Mouse (Mus musculus) ES-E14 (cell line): ENCODE results near the gene Dtd2. TPM values are rescaled to one million over a fixed set of nuclear protein-coding genes. Genes with fewer than 3 reads are reported as not detected.

Experiments used
- DNase-seq: peaks from one replicate; pipeline ENCODE4 v3.0.0-alpha.2; 2013; ENCODE audit warnings: low read depth, low spot score
- H3K27ac ChIP-seq: 2 replicates; pipeline ENCODE4 v1.5.1; 2012; ENCODE audit warnings: low read depth, mild to moderate bottlenecking, low read length, moderate library complexity, mixed read lengths; ENCODE audit not compliant: poor library complexity, insufficient read depth, severe bottlenecking
- H3K36me3 ChIP-seq: 2 replicates; pipeline ENCODE4 v1.6.1; 2012; ENCODE audit warnings: mild to moderate bottlenecking, low read length, moderate library complexity, mixed read lengths; ENCODE audit not compliant: control insufficient read depth, poor library complexity, insufficient read depth, severe bottlenecking
- H3K4me1 ChIP-seq, 2 experiments: fragments of 150-350 bp in 1 of 2; sonication (generic) in 1 of 2; 2 replicates each; pipeline ENCODE4 v1.6.1; 2012; ENCODE audit warnings: low read length in 2 of 2, mild to moderate bottlenecking in 1 of 2, mixed read lengths in 1 of 2; ENCODE audit not compliant: control insufficient read depth in 2 of 2, insufficient read depth in 2 of 2, poor library complexity in 1 of 2
- H3K4me3 ChIP-seq, 2 experiments: fragments of 150-350 bp in 1 of 2; sonication (generic) in 1 of 2; 2 replicates each; pipeline ENCODE4 v1.5.1; 2012; ENCODE audit warnings: low read length in 2 of 2, low read depth in 1 of 2, mild to moderate bottlenecking in 1 of 2, mixed read lengths in 1 of 2; ENCODE audit not compliant: insufficient read depth in 1 of 2, poor library complexity in 1 of 2, severe bottlenecking in 1 of 2
- H3K9ac ChIP-seq: 2 replicates; pipeline ENCODE4 v1.6.1; 2012; ENCODE audit warnings: low read depth, mild to moderate bottlenecking, low read length, mixed read lengths; ENCODE audit not compliant: poor library complexity, insufficient read depth, severe bottlenecking
- H3K9me3 ChIP-seq: fragments of 150-350 bp; sonication (generic); 2 replicates; pipeline ENCODE4 v1.6.1; 2012; ENCODE audit warnings: low read depth, mild to moderate bottlenecking, low read length; ENCODE audit not compliant: control insufficient read depth, insufficient read depth
- CHD2 ChIP-seq: IDR thresholded peaks from 2 replicates; pipeline ENCODE4 v1.6.1; 2014; ENCODE audit warnings: mild to moderate bottlenecking, low read depth, low read length, inconsistent platforms
- HCFC1 ChIP-seq: IDR thresholded peaks from 2 replicates; pipeline ENCODE4 v1.6.1; 2012; ENCODE audit warnings: low read length, inconsistent platforms, borderline replicate concordance; ENCODE audit not compliant: insufficient read depth
- MAFK ChIP-seq: IDR thresholded peaks from 2 replicates; pipeline ENCODE4 v1.6.1; 2014; ENCODE audit warnings: mild to moderate bottlenecking, low read depth, low read length, inconsistent platforms; ENCODE audit not compliant: insufficient read depth
- ZC3H11A ChIP-seq: IDR thresholded peaks from 2 replicates; pipeline ENCODE4 v1.6.1; 2012; ENCODE audit warnings: low read depth, mild to moderate bottlenecking, inconsistent platforms, low read length, borderline replicate concordance
- ZNF384 ChIP-seq: IDR thresholded peaks from 2 replicates; pipeline ENCODE4 v1.6.1; 2012; ENCODE audit warnings: low read depth, low read length, inconsistent platforms
- in situ Hi-C, 2 experiments: fragments of 600-800 bp; cut with MboI; formaldehyde crosslinking; loops; one replicate each; pipeline ENCODE4 v1.15.1; 2025; ENCODE audit warnings: low sequenced_read_pairs in 2 of 2, inconsistent platforms in 1 of 2; ENCODE audit not compliant: unreplicated experiment in 2 of 2
- total RNA-seq: library from RNA; depleted of rRNA; stranded (reverse); fragments of 300-350 nt; gene quantifications from 2 replicates; pipeline ENCODE4 v1.2.3, GENCODE M21; 2012; rRNA removed

Gene Dtd2
- 11.9 and 12.6 TPM in 2 replicates for total RNA-seq

DNA sequence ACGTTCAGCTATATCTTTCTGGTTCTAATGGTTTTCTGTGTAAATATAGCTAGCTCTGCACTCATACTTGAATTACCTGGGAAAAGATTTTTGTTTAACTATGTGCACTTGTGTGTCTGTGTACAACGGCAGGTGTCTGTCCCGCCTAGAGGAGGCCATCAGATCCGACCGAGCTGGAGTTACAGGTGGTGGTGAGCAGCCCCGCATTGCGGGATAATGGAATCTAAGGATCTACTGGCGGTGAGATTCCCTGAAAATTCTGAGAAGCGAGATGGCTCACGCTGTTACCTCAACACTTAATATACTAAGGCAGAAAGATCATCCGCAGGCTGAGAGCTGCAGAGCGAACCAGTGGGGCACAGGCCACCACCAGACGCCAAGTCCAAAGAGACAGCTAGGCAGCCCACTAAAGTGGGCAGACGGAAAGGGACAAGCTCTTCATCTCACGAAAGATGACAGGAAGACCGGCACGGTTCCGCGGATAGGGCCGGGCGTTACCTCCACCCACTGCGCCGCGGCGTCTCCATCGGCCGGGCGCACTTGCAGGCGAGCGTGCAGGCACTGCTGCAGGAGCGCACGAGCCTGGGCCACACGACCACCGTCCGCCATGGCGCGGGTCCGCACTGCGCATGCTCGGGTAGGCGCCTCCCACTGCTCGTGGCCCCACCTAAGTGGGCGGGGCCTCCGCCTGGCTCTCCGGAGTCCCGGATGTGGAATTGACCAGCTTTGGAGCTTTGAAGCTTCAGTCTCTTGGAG is at the start of gene Dtd2:
Gene Dtd2 (minus strand): TSS at position 625 of the 756 bp plus-strand sequence.
- Histone ChIP-seq H3K4me1 (0 out of 4 replicates have a peak, but pooled peaks cover 0 to 4% of the 10 kb centered on the region in 2 experiments), H3K4me3 (peak within 1 kb of the TSS; percentile 86 to 97), H3K27ac (peak within 1 kb of the TSS; percentile 47; the same call in 1 of the 2 replicates), H3K9ac (peak within 1 kb of the TSS; percentile 97), H3K9me3 (no peaks in the 10 kb centered on the region), H3K36me3 (peaks cover 3% of the 10 kb centered on the region; the same call in 1 of the 2 replicates)
- in situ Hi-C loops = no loop called here
- TF ChIP-seq HCFC1 = peak; percentile 25; the same call in 1 of the 2 replicates
- no peak for TF ChIP-seq CHD2
- DNase-seq = peak; percentile 76

- no peaks in the 10 kb centered on the region for H3K36me3 ChIP-seq
- in situ Hi-C loops = loop anchor here (25.0 kb wide), 2 partner anchors 588 to 813 kb away; no protein-coding TSS in a partner anchor
- H3K27ac ChIP-seq = no peak overlapping the region
- no peaks in the 10 kb centered on the region for H3K9me3 ChIP-seq
- no peak overlapping the region for H3K9ac ChIP-seq
- TF ChIP-seq HCFC1 = no peak
- TF ChIP-seq ZNF384 = no peak
- no peak for TF ChIP-seq ZC3H11A
- no peak for TF ChIP-seq MAFK
- no peak for TF ChIP-seq CHD2
- DNase-seq = no peak
- H3K4me3 ChIP-seq = no peak overlapping the region
- H3K4me1 ChIP-seq = no peaks in the 10 kb centered on the region
Measured at GRCm38 (mm10) chr12:52049324-52049723, 43.0 kb upstream of the Dtd2 start.

- no peak overlapping the region for H3K9ac ChIP-seq
- DNase-seq = no peak
- H3K27ac ChIP-seq = no peak overlapping the region
- in situ Hi-C loops = loop anchor here (25.0 kb wide), 2 partner anchors 591 to 816 kb away; no protein-coding TSS in a partner anchor
- no peaks in the 10 kb centered on the region for H3K4me1 ChIP-seq
- H3K9me3 ChIP-seq = no peaks in the 10 kb centered on the region
- no peak overlapping the region for H3K4me3 ChIP-seq
- no peak for TF ChIP-seq HCFC1
- no peak for TF ChIP-seq ZNF384
- TF ChIP-seq ZC3H11A = no peak
- no peak for TF ChIP-seq MAFK
- no peak for TF ChIP-seq CHD2
- H3K36me3 ChIP-seq = no peaks in the 10 kb centered on the region
Measured at GRCm38 (mm10) chr12:52046371-52046770, 40.1 kb upstream of the Dtd2 start.

DNA sequence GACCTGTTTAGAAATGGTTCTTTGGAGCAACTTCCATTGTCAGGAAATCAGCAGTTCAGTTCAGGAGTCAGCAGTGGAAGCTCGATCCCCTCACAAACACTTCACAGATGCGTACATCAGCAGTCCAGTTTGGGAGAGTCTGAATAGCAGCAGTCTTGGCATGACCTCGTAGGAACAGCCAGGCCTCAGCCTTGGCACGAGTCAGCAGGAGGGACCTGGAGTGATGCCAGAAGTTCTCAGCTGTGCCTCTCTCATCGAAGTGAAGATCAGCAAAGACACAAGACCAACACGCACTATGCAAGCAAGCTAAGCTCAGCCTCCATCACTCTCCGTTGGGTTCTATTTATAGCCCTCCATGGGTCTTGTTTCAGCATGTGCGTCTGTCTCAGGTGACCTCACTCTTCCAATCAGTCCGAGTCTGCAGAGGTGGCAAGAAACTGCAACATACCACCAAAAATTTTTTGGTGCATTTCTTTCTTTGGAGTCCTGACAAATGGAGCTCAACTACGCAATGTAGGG is 36.6 kb upstream of the Dtd2 start:
- no peaks in the 10 kb centered on the region for H3K9me3 ChIP-seq
- TF ChIP-seq HCFC1 = no peak
- TF ChIP-seq ZNF384 = no peak
- no peak for TF ChIP-seq CHD2
- no peak for TF ChIP-seq ZC3H11A
- TF ChIP-seq MAFK = no peak
- H3K27ac ChIP-seq = no peak overlapping the region
- H3K9ac ChIP-seq = no peak overlapping the region
- no peaks in the 10 kb centered on the region for H3K36me3 ChIP-seq
- in situ Hi-C loops = loop anchor here (25.0 kb wide), 2 partner anchors 594 to 819 kb away; no protein-coding TSS in a partner anchor
- no peak for DNase-seq
- H3K4me3 ChIP-seq = no peak overlapping the region
- no peaks in the 10 kb centered on the region for H3K4me1 ChIP-seq
